Mouse (Mus musculus) bone marrow macrophage, adult 2 months (primary cell): Measurements from ENCODE around the gene Pkp1.

ENCODE experiments used
- CTCF ChIP-seq: IDR thresholded peaks from 2 replicates; pipeline ENCODE4 v1.5.1; 2012; ENCODE audit warnings: low read depth, mild to moderate bottlenecking, low read length, moderate library complexity
- POLR2A ChIP-seq: IDR thresholded peaks from 2 replicates; pipeline ENCODE4 v1.6.1; 2012; ENCODE audit warnings: mild to moderate bottlenecking, low read depth, low read length, borderline replicate concordance

GRCm38 (mm10) chr1:135856070-135856469, 62.9 kb downstream of the Pkp1 start:
- no peak for TF ChIP-seq CTCF
- no peak for TF ChIP-seq POLR2A
